Mouse (Mus musculus): Measurements from ENCODE around the gene Fam49a.
A peak's percentile ranks its signal among the peaks of the same experiment; 100 is the strongest.

Gene Fam49a

GRCm38 (mm10) chr12:12364201-12364600 is 102.3 kb downstream of the Fam49a start:
- DNase-seq: no peak

- no peak for DNase-seq
These were observed 105.5 kb downstream of the Fam49a start for GRCm38 (mm10) chr12:12367423-12367822.

GRCm38 (mm10) chr12:12373111-12373862 is 111.3 kb downstream of the Fam49a start:
- DNase-seq: no peak

GRCm38 (mm10) chr12:12379056-12379455 is 117.1 kb downstream of the Fam49a start:
- DNase-seq: no peak

- no peak for DNase-seq
These were observed 127.3 kb downstream of the Fam49a start for GRCm38 (mm10) chr12:12389271-12389670.

GRCm38 (mm10) chr12:12396224-12396623 is 134.3 kb downstream of the Fam49a start:
- peak; percentile 30 for DNase-seq

- DNase-seq: peak; percentile 19
These were observed 139.1 kb downstream of the Fam49a start for GRCm38 (mm10) chr12:12401051-12401465.

GRCm38 (mm10) chr12:12401504-12401903 is 139.6 kb downstream of the Fam49a start:
- DNase-seq: no peak

- DNase-seq: no peak
These were observed 143.7 kb downstream of the Fam49a start for GRCm38 (mm10) chr12:12405491-12406110.

GRCm38 (mm10) chr12:12409044-12409443 is 147.1 kb downstream of the Fam49a start:
- DNase-seq: no peak

GRCm38 (mm10) chr12:12412674-12413073 is 150.7 kb downstream of the Fam49a start:
- peak; percentile 61 for DNase-seq

GRCm38 (mm10) chr12:12420423-12420822 is 158.5 kb downstream of the Fam49a start:
- DNase-seq: no peak

- peak; percentile 54 for DNase-seq
These were observed 159.1 kb downstream of the Fam49a start for GRCm38 (mm10) chr12:12420841-12421579.

GRCm38 (mm10) chr12:12421580-12421878 is 159.6 kb downstream of the Fam49a start:
- no peak for DNase-seq

- DNase-seq: no peak
These were observed 163.2 kb downstream of the Fam49a start for GRCm38 (mm10) chr12:12425188-12425587.

- DNase-seq: no peak
These were observed 165.3 kb downstream of the Fam49a start for GRCm38 (mm10) chr12:12427285-12427684.

GRCm38 (mm10) chr12:12428886-12429285 is 166.9 kb downstream of the Fam49a start:
- DNase-seq: no peak
